ENCODE assay signal across 8 mouse cellular contexts in genomic region chr4:123342642-123343470, GRCm38 (mm10). TPM values are rescaled to one million over a fixed set of nuclear protein-coding genes. Genes with fewer than 3 reads are reported as not detected.
DNase-seq lines count a peak whose midpoint lies in the region; ATAC-seq lines count a peak whose summit lies in the region.

TSS of gene Bmp8a (minus strand) at chr4:123343252.

- no peak within 1 kb of the TSS for H3K27ac ChIP-seq in embryonic facial prominence, embryonic 14.5 days (replicated peaks; ENCODE audit: low read depth, low read length)
- no peak within 1 kb of the TSS for H3K27ac ChIP-seq in heart, embryonic 13.5 days (replicated peaks)
- H3K27ac ChIP-seq in kidney, embryonic 16.5 days (ENCODE audit: low read length), result no peak within 1 kb of the TSS

- peaks cover 11% of the 10 kb centered on the region for H3K4me1 ChIP-seq in embryonic facial prominence, embryonic 14.5 days (ENCODE audit: control insufficient read depth, insufficient read depth, low read length)
- peaks cover 18% of the 10 kb centered on the region for H3K4me1 ChIP-seq in heart, embryonic 13.5 days
- H3K4me1 ChIP-seq in kidney, embryonic 16.5 days (ENCODE audit: insufficient read depth, low read length), result peaks cover 12% of the 10 kb centered on the region

- peak within 1 kb of the TSS; percentile 90 for H3K4me2 ChIP-seq in embryonic facial prominence, embryonic 14.5 days (ENCODE audit: low read depth, low read length)
- H3K4me2 ChIP-seq in heart, embryonic 13.5 days, result peak within 1 kb of the TSS; percentile 98
- peak within 1 kb of the TSS; percentile 92 for H3K4me2 ChIP-seq in kidney, embryonic 16.5 days (replicated peaks; ENCODE audit: low read depth, low read length)

- DNase-seq in CD4-positive helper T cell, adult 2 months (ENCODE audit: low read depth, low spot score), result peak; percentile 79
- peak; percentile 96 for DNase-seq in ZHBTc4 (ENCODE audit: low read depth, low spot score)
- DNase-seq in embryonic facial prominence, embryonic 14.5 days (ENCODE audit: low spot score), result peak; percentile 82
- peak; percentile 73 for DNase-seq in lung, postnatal 14 days
- peak; percentile 43 for DNase-seq in ovary, postnatal 14 days (ENCODE audit: low spot score)
- peak; percentile 78 for DNase-seq in thymus, postnatal 4 days

- H3K27me3 ChIP-seq in embryonic facial prominence, embryonic 14.5 days (replicated peaks; ENCODE audit: control insufficient read depth, insufficient read depth, low read length), result peaks cover 43% of the 10 kb centered on the region
- H3K27me3 ChIP-seq in heart, embryonic 13.5 days (replicated peaks), result peaks cover 56% of the 10 kb centered on the region
- peaks cover 37% of the 10 kb centered on the region for H3K27me3 ChIP-seq in kidney, embryonic 16.5 days (ENCODE audit: insufficient read depth, low read length)

- no peaks in the 10 kb centered on the region for H3K9me3 ChIP-seq in embryonic facial prominence, embryonic 14.5 days (ENCODE audit: control insufficient read depth, low read length)
- no peaks in the 10 kb centered on the region for H3K9me3 ChIP-seq in heart, embryonic 13.5 days
- H3K9me3 ChIP-seq in kidney, embryonic 16.5 days (ENCODE audit: low read length), result no peaks in the 10 kb centered on the region

- H3K36me3 ChIP-seq in embryonic facial prominence, embryonic 14.5 days (ENCODE audit: control insufficient read depth, insufficient read depth, low read length), result no peaks in the 10 kb centered on the region
- no peaks in the 10 kb centered on the region for H3K36me3 ChIP-seq in heart, embryonic 13.5 days
- H3K36me3 ChIP-seq in kidney, embryonic 16.5 days (ENCODE audit: insufficient read depth, low read length), result no peaks in the 10 kb centered on the region

- peak; percentile 91 for ATAC-seq in embryonic facial prominence, embryonic 14.5 days (ENCODE audit: low read depth)
- peak; percentile 79; the same call in 1 of the 2 replicates for ATAC-seq in heart, embryonic 13.5 days (ENCODE audit: extremely low read depth, insufficient number of reproducible peaks, low FRiP score, low TSS enrichment)
- ATAC-seq in kidney, embryonic 16.5 days (ENCODE audit: low FRiP score, low TSS enrichment), result peak; percentile 92

- under 1% methylated on average over 34 of the region's 65 CpGs for WGBS in embryonic facial prominence, embryonic 14.5 days
- under 1% methylated on average over 64 of the region's 65 CpGs for WGBS in heart, embryonic 13.5 days
- under 1% methylated on average over 65 of the region's 65 CpGs for WGBS in kidney, embryonic 16.5 days

- peak within 1 kb of the TSS; percentile 53 for H3K4me3 ChIP-seq in embryonic facial prominence, embryonic 14.5 days (ENCODE audit: low read depth, low read length)
- peak within 1 kb of the TSS; percentile 64 for H3K4me3 ChIP-seq in heart, embryonic 13.5 days
- H3K4me3 ChIP-seq in kidney, embryonic 16.5 days (ENCODE audit: low read length), result peak within 1 kb of the TSS; percentile 57

- peak within 1 kb of the TSS; percentile 45; the same call in 1 of the 2 replicates for H3K9ac ChIP-seq in embryonic facial prominence, embryonic 14.5 days (ENCODE audit: low read depth, low read length)
- peak within 1 kb of the TSS; percentile 73 for H3K9ac ChIP-seq in heart, embryonic 13.5 days
- H3K9ac ChIP-seq in kidney, embryonic 16.5 days (replicated peaks; ENCODE audit: low read length), result peak within 1 kb of the TSS; percentile 47

RNA-seq across cellular contexts. Expression of gene Bmp8a, which starts in this region (rescaled TPM):
- 2.3 and 3.4 TPM in 2 replicates for polyA plus RNA-seq in embryonic facial prominence, embryonic 14.5 days (2014; fragmentation: Nextera tagmentation; extraction: Ambion mirVana)
- 0.06 and 0.13 TPM in 2 replicates for polyA plus RNA-seq in heart, embryonic 13.5 days (2015; fragmentation: Nextera tagmentation; extraction: Ambion mirVana)
- 0.32 and 0.36 TPM in 2 replicates for polyA plus RNA-seq in kidney, embryonic 16.5 days (2015; fragmentation: Nextera tagmentation; extraction: Ambion mirVana)

Comparison
In these comparisons a context has a peak if more than half of its experiments do, and no peak if none do; other contexts are left out.
1. Peak in ATAC-seq, H3K4me3 ChIP-seq, H3K9ac ChIP-seq and H3K4me2 ChIP-seq in heart, embryonic 13.5 days; RNA of the gene not detected or under 1 TPM.
2. Peak in ATAC-seq, H3K4me3 ChIP-seq, H3K9ac ChIP-seq and H3K4me2 ChIP-seq in kidney, embryonic 16.5 days; RNA of the gene not detected or under 1 TPM.
3. DNase-seq: peak in every context shown above with its lines; median percentile 96 in ZHBTc4; 82 in embryonic facial prominence, embryonic 14.5 days; 79 in CD4-positive helper T cell, adult 2 months; 78 in thymus, postnatal 4 days; 73 in lung, postnatal 14 days; 43 in ovary, postnatal 14 days.